Mouse (Mus musculus) ES-E14 (cell line): ENCODE data around the gene Snapin.
A peak's percentile ranks its signal among the peaks of the same experiment; 100 is the strongest.

ENCODE experiments used
- CHD2 ChIP-seq: IDR thresholded peaks from 2 replicates; pipeline ENCODE4 v1.6.1; 2014; ENCODE audit warnings: mild to moderate bottlenecking, low read depth, low read length, inconsistent platforms
- MAFK ChIP-seq: IDR thresholded peaks from 2 replicates; pipeline ENCODE4 v1.6.1; 2014; ENCODE audit warnings: mild to moderate bottlenecking, low read depth, low read length, inconsistent platforms; ENCODE audit not compliant: insufficient read depth
- ZC3H11A ChIP-seq: IDR thresholded peaks from 2 replicates; pipeline ENCODE4 v1.6.1; 2012; ENCODE audit warnings: low read depth, mild to moderate bottlenecking, inconsistent platforms, low read length, borderline replicate concordance
- ZNF384 ChIP-seq: IDR thresholded peaks from 2 replicates; pipeline ENCODE4 v1.6.1; 2012; ENCODE audit warnings: low read depth, low read length, inconsistent platforms

- TF ChIP-seq ZNF384, result 0 out of 2 replicates have a peak, but pooled peaks have one; percentile 12
- TF ChIP-seq CHD2, result peak; percentile 80; the same call in 1 of the 2 replicates
- no peak for TF ChIP-seq MAFK
- TF ChIP-seq ZC3H11A, result no peak
Measured at GRCm38 (mm10) chr3:90490696-90491256, at the start of gene Snapin.
